Mouse (Mus musculus) right cerebral cortex, adult 2 months (tissue): ENCODE measurements around the gene Dzip1l.
"Not testable (repeated sequence)": the region's sequence is repeated elsewhere in the genome, so short reads cannot be mapped to it uniquely, and the experiment has no call there.

Source experiments
- DNase-seq, 2 experiments: peaks; one replicate each; pipeline ENCODE4 v3.0.0; 2021 to 2022; ENCODE audit warnings: low spot score in 2 of 2

Dzip1l gene

GRCm38 (mm10) chr9:99629281-99630011 lies at the start of gene Dzip1l:
Gene Dzip1l (plus strand): TSS chr9:99629496.
- peak; percentile 73 to 80 for DNase-seq

- DNase-seq = peak in 1 of 2 experiments; percentile 44
Measured at GRCm38 (mm10) chr9:99580655-99581054, 48.6 kb upstream of the Dzip1l start.

DNA sequence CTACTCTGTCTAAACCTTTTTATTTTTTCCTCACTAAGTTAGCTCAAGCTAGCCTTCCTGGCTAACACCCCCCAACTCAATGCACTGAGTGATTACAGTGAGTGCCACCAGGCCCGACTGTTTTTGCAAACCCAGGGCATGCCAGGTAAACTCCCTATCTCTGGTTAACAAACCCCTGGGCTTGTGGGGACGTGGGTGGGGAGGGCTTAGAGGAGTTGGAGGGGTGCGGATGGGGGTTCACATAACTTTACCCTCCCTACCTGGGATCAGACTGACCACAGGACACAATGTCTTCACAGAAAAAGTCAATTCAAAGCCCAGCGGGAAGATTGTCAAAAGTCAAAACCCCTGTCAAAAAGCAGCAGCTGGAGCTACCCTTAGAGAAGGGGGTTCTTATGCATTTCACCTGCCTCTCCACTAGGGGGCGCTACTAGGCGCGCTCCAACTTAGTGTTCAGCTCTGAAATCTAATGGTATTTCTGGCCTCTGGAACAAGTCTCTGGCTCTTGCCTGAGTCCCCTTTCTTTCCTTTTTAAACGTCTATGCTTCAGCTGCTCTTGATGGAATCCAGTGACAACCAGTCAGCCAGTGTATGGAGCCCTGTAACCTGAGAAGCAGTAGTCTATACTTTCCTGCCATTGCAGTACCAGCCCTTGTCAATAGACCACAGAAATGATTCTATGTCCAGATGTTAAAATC lies 41.6 kb upstream of the Dzip1l start:
- DNase-seq = peak; percentile 38 to 64

DNA sequence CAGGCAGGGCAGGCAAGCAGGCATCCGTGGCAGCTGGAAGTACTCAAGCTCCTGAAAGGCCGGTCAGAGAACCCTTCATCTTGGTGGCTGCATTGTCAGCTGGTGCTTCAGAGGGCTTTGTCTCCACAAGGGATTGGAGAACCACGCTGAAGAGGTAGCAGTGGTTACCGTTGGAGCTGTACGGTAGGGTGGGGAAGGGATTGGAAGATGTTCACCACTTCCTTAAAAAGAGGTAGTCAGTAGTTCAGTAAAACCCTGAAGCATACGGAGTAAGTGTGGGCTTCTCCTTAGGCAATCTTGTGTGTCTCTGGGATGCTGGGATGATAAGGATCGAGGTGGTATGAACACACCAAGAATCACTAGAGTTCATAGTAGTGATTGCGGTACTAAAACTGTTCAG lies 38.2 kb upstream of the Dzip1l start:
- no peak for DNase-seq

DNA sequence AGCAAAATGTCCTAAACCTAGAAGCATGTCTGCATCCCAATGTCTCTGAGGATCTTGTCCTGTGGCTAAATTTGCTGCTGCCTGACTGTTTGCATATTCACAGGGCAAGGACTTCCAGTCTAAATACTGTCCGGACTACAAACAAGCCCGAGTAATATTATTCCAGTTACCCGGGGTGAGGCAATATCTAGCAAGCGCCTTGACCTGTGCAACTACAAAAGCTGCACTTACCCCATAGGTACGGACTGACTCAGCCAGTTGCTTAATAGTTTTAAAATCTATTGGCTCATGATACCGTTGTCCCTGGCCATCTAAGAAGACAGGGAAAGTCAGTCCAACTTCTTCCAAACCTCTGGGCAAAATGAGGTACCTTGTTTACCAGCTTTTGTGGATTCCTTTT lies 30.2 kb upstream of the Dzip1l start:
- DNase-seq = not testable (repeated sequence)

- DNase-seq = no peak
Measured at GRCm38 (mm10) chr9:99603566-99603965, 25.7 kb upstream of the Dzip1l start.

DNA sequence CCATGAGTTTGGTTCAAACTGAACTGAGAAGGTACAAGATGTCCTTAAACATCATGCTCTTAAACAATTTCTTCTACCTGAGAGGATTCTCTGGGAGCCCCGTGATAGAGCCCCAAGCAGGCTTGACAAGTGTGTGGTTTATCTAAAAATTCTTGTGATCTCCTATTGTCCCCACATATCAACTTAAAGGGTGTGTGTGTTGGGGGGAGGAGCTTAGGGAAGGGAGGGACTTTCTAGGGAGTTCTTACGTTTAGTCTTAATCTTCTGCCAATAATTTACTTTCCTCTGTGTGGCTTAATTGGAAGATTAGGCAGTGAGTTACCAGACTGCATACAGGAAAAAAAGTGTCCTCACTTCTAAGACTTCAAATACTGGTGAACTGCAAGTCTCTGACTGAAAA lies 17.1 kb upstream of the Dzip1l start, which contains the start of gene A4gnt:
TSS of gene A4gnt (plus strand) at position 301 of the 400 bp plus-strand sequence.
- DNase-seq = no peak

GRCm38 (mm10) chr9:99619688-99620087 lies 9.6 kb upstream of the Dzip1l start:
- peak; percentile 24 to 40 for DNase-seq

DNA sequence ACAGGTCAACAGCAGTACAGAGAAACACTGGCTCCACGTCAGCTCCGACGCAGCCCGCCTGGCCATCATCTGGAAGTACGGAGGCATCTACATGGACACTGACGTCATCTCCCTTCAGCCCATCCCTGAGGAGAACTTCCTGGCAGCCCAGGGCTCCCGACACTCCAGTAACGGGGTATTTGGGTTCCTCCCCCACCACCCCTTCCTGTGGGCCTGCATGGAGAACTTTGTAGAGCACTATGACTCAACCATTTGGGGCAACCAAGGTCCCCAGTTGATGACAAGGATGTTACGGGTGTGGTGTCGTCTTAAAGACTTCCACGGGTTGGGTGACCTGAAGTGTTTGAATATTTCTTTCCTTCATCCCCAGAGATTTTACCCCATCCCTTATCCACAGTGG lies 9.1 kb upstream of the Dzip1l start:
- DNase-seq = no peak

- no peak for DNase-seq
Measured at GRCm38 (mm10) chr9:99622034-99622433, 7.3 kb upstream of the Dzip1l start.

GRCm38 (mm10) chr9:99622966-99623365 lies 6.3 kb upstream of the Dzip1l start:
- no peak for DNase-seq

- DNase-seq = no peak
Measured at GRCm38 (mm10) chr9:99624117-99624516, 5.2 kb upstream of the Dzip1l start.

- no peak for DNase-seq
Measured at GRCm38 (mm10) chr9:99628581-99628980, 715 bp upstream of the Dzip1l start.

- DNase-seq = no peak
Measured at GRCm38 (mm10) chr9:99630071-99630470, 775 bp downstream of the Dzip1l start.

GRCm38 (mm10) chr9:99630528-99631125 lies 1.3 kb downstream of the Dzip1l start:
- peak; percentile 11 to 17 for DNase-seq

GRCm38 (mm10) chr9:99631781-99632180 lies 2.5 kb downstream of the Dzip1l start:
- peak in 1 of 2 experiments; percentile 10 for DNase-seq

DNA sequence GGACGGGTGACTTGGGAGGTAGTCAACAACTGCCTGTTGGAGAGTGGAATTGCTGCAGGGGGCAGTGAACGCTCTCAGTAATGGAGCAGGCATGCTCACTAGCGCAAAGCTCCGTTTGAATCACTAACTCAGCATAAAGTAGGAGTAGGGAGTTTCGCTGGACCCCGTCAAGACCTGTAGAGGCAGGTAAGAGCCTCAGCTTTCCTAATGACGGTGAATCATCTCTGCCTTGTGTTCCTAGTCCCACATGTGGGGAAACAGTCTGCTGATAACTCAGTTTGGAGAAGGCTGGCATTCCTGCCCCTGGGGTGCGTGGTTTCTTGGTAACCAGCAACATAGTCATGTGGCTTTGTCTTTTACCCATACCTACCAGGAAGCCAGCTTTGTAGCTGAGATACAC lies 3.0 kb downstream of the Dzip1l start:
- DNase-seq = no peak

- DNase-seq = no peak
Measured at GRCm38 (mm10) chr9:99636776-99637175, 7.5 kb downstream of the Dzip1l start.

DNA sequence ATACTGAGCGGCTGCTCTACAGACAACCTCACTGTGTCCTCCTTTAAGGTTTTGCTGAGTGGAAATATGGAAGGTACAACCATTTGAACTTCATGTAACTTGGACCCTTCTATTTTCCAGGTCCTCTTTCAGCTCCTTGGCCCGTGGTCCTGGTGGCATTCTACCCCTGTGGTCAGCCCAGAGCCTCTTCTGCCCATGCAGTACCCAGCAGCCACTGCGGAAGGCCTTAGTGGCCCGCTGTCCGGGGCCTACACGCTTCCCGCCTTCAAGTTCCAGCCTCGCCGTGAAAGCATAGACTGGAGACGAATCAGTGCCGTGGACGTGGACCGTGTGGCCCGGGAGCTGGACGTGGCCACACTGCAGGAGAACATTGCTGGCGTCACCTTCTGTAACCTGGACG lies 7.9 kb downstream of the Dzip1l start:
- DNase-seq = no peak

GRCm38 (mm10) chr9:99637736-99638135 lies 8.4 kb downstream of the Dzip1l start:
- no peak for DNase-seq

DNA sequence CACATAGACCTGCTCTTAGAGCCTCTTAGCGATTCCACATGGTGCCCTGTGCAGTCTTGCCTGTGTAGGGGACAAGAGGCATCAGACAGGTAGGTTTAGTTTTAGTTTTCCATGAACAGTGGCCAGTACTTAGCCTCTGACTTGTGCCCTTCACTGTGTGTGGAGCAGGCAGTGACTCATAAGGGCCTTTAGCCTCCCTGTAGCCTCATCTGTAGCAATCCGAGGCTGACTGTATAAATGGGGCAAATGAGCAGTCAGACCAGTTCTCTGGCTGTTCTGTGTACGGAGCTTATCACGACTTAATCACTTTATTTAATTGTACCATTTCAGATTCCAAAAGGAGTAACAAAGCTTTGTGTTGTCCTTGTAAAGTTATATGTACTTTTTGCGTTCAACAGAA lies 10.7 kb downstream of the Dzip1l start:
- DNase-seq = no peak

DNA sequence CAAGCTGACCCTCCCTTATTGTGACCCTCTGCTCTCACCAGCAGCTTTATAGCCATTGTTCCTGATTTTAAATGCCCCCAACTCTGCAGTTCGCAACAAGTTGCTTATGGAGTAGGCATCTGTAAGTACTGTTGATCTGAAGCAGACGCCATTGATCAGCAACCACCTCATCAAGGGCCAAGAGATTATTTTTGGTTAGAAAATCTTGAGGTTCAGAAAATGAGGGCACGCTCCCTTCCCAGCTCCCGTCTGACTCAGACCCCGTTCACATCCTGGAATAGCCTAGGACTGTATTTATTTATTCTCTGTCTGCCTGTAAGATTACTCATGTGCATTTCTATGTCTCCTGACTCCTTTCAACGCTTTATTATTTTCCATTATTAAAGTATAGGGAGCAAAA lies 16.1 kb downstream of the Dzip1l start:
- no peak for DNase-seq

- no peak for DNase-seq
Measured at GRCm38 (mm10) chr9:99646102-99646501, 16.8 kb downstream of the Dzip1l start.
